Mouse (Mus musculus): ENCODE results near the gene Dlg1.

Gene Dlg1

DNA sequence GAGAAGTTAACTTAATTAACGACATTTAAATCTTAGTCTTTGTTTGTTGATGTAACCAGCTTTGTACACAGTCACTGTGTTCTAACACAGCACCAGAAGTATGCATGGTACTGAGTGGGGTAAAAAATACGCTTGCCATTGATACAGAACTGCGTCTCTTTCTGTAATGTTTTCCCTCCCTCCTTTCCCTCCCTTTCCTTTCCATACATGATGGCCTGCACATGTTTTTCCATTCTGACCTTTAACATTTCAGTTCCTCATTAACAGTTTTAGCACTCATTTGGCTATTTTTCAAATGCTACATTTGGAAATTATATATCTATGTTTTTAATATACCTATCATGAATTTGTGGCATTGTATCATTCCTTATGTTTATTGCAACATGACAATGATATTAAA lies 181.0 kb downstream of the Dlg1 start:
- DNase-seq (ENCODE audit: low read depth, low spot score), result no peak

GRCm38 (mm10) chr16:31846763-31847162 lies 183.5 kb downstream of the Dlg1 start:
- DNase-seq (ENCODE audit: low read depth, low spot score), result peak; percentile 3

- no peak for DNase-seq (ENCODE audit: low read depth, low spot score)
Observed at GRCm38 (mm10) chr16:31863920-31864319, 200.7 kb downstream of the Dlg1 start.

- no peak for DNase-seq (ENCODE audit: low read depth, low spot score)
Observed at GRCm38 (mm10) chr16:31865242-31865641, 202.0 kb downstream of the Dlg1 start.

DNA sequence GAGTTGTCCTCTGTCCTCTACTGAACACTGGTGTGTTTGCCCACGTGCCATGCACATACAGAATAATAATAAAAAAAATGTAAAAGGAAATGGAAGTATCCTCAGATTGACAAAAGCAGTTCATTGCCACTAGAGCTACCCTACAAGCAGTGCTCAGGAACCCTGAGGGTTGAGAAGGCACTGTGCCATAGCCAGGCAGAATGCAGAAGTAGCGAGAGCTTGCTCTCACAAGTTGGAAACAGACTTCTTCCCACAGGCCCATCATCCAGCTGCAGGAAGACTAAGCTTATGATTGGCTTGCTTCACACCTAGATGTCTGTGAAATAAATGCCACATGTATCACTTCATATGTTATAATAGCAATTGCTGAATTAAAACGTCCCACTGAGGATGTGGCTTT lies 203.7 kb downstream of the Dlg1 start:
- no peak for DNase-seq (ENCODE audit: low read depth, low spot score)

- no peak for DNase-seq (ENCODE audit: low read depth, low spot score)
Observed at GRCm38 (mm10) chr16:31867736-31868135, 204.5 kb downstream of the Dlg1 start.

DNA sequence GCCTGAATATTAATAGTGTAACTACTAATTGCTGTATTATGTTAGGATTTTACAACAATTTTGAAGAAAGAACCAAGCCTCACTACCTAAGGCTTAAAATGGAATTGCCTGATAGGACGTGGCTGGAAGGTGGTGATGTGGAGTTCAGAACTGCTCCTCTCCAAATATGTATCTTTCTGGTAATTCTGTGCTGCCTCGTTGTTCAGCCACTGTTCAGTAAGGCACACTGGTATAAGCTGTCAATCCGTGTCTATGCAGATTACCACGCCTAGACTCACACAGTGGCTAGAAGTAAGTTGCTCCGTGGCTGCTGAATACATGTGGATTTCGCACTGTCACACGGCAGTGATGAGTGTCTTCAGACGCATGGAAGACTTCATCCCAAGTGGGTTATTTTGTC lies 210.5 kb downstream of the Dlg1 start:
- no peak for DNase-seq (ENCODE audit: low read depth, low spot score)

DNA sequence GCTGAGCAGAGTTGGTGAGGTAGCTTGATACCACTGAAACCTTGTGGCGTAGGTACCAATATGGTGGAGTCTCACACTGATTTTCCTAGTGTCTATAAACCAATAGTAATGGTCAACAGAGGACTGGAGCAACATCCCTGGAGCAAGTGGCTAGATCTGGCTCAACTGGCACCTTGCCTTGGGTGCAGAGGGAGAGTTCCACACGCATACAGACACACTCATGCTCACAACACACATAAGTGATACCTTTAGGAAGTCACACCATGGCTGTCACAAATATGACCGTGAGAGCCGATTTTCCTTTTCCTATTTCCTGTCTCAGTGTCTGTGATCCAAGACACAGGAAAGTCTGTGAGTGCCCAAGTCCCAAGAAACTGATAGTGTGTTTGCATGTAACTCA lies 212.1 kb downstream of the Dlg1 start:
- no peak for DNase-seq (ENCODE audit: low read depth, low spot score)

DNA sequence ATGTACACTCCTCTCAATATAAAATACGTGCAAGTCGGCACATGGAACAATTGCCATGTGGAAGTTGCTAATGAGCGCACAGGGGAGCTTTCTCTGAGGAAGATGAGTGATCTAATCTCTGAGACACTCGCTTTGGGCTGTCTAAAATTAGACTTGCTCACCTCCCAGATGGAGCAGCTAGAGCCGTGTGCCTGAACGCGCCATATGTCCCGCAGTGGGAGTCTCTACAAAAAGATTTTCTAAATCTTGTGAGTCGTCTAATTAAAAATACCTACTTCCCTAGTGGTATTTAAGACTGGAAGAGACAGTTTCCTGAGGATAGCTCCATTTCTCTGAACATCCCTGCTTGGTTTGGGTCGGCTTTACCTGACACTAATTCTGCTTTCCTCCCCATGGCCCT lies 213.1 kb downstream of the Dlg1 start:
- peak; percentile 57 for DNase-seq (ENCODE audit: low read depth, low spot score)

DNA sequence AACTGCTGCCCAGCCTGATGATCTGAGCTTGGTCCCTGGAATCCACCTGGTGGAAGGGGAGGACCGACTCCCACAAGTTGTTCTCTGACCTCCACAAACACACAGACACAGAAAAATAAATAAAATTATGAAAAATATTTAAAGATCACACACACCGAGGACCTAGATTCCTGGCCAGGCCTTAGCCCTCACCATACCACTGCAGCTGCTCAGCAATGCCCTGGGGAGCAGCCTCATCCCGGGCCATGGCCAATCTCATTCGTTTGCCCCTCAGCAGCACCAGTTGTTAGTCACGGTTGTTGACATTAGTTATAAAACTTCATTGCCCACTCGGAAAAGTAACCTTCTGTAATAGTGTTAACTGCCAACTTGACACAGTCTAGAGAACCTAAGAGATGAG lies 214.8 kb downstream of the Dlg1 start:
- no peak for DNase-seq (ENCODE audit: low read depth, low spot score)

DNA sequence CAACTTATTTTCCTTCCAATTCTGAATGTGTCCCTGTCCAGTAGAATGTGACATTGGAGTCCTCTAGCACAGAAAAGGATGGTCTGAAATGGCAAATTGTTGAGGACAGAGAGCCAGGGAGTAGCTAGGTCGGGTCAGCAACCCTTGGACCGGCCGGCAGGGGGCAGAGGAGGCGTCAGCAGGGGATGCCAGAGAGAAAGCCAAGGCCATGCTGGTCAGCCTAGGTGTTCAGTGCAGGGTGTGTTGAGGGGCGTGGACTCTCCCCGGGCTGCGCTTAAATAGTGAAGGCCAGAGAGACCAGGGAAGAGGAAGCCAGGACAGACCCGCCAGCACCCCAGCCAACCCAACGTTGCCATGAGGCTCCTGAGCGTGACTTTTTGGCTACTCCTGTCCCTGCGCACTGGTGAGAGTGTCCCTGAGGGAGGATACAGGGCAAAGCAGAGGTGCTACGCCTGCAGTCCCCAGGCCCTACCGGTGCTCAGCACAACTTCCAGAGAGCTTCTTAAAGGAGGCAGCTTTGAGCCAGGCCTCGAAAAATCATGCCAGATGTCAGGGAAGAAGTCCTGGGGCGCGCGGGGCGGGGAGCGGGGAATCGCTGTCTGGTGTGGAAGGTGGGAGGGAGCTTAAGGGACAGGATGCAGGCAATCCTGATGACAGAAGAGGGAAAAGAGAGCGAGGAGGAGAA lies 215.5 kb downstream of the Dlg1 start, which contains the start of gene Meltf:
Meltf (plus strand) TSS at position 238 of the 685 bp plus-strand sequence.
- DNase-seq (ENCODE audit: low read depth, low spot score), result no peak

DNA sequence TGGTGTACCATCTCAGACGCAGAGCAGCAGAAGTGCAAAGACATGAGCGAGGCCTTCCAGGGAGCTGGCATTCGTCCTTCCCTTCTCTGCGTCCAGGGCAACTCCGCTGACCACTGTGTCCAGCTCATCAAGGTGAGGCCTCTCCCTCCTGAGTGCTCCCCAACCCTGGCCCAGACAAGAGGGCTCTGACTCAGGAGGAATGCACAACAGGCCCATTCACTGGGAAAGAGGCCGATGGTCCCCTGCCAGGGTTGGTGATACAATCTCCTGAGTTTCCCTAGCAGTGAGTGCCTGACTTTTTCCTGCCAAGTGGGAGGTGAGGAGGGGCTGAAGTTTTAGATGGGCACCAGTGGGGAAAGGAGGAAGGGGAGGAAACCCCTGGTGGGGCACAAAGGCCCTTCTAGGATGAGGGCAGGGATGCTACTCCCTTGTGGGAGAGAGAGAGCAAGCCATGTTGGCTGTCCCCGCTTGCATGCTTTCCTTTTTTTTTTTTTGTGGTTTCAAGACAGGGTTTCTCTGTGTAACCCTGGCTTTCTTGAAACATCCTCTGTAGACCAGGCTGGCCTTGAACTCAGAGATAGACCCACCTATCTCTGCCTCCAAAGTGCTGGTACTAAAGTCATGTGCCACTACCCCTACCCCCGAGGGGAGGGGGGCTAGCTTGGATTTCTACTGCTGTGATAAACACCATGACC lies 217.1 kb downstream of the Dlg1 start:
- DNase-seq (ENCODE audit: low read depth, low spot score), result no peak

DNA sequence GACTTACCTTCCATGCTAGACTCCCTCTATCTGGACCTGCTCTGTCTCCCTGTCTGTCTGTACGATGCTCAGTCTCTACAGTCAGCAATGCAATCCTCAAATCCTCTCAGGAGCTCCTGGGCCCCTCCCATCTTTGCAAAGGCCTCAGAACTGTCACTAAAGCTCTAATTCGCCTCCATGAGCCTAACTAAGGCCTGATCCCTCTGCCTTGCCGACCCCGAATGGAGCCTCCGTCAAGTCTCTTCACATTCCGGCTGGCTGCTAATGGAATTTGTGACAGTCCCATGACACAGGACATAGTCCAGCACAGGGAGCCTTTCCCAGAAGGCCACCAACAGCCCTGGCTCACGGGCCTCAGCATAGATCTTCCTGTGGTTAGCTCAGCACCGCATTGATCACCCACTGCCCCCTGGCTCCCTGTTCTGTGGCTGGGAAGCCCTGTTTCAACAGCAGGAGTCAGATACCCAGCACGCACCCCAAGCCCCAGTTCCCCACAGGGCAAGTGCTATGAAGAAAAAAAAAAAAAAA lies 219.2 kb downstream of the Dlg1 start:
- DNase-seq (ENCODE audit: low read depth, low spot score), result no peak

DNA sequence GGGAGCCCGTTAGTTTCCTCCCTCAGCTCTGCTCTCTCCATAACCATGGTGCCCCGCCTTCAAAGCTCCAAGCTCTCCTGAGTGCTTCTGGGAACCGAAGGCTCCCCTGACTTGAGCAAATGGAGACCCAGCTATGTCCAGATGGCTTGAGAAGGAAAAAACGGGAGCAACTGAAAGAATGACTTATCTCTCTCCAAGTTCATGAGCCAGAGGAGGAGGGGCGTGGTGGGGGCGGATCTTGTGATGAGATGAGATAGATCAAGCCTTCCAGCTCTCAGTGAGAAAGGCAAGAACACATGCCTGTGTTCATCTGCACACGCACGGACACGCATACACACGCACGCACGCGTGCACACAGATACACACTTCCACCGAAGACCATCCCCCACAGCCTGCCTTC lies 220.1 kb downstream of the Dlg1 start:
- no peak for DNase-seq (ENCODE audit: low read depth, low spot score)

- DNase-seq (ENCODE audit: low read depth, low spot score), result no peak
Observed at GRCm38 (mm10) chr16:31883902-31884301, 220.7 kb downstream of the Dlg1 start.

- DNase-seq (ENCODE audit: low read depth, low spot score), result no peak
Observed at GRCm38 (mm10) chr16:31890907-31891306, 227.7 kb downstream of the Dlg1 start.

DNA sequence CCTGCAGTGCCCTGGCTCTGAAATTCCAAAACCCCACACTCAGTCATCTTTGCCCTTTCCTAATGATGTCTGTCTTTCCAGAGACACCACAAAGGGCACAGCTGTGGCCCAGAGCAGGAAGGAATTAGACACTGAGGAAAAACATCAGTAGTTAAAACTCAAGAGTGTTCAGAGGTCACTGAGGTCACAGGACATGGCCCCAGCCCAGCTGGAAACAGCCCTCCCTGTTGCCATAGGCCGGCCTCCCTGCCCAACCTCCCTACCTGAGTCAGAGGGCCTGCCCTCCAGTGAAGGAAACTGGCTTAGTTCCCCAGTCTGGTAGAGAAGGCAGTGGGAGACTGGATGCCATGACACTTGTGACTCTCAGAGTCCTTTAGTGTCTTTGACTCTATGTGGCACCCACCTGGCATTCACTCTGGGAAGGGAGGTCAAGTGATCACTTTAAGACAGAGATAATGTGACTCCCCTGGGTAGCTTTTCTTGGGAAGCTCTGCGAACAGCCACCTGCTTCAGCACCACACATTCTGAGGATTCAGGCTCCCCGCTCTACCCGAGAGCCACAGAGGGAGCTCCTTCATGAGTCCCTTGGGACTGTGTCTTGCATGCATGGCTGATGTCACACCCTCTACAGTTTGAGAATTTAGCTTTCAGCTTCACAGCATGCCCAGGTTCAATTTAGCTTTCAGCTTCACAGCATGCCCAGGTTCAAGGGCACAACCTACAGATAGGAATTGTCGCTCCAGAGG lies 230.3 kb downstream of the Dlg1 start:
- DNase-seq (ENCODE audit: low read depth, low spot score), result no peak

GRCm38 (mm10) chr16:31896971-31897774 lies 233.9 kb downstream of the Dlg1 start:
- DNase-seq (ENCODE audit: low read depth, low spot score), result peak; percentile 39

DNA sequence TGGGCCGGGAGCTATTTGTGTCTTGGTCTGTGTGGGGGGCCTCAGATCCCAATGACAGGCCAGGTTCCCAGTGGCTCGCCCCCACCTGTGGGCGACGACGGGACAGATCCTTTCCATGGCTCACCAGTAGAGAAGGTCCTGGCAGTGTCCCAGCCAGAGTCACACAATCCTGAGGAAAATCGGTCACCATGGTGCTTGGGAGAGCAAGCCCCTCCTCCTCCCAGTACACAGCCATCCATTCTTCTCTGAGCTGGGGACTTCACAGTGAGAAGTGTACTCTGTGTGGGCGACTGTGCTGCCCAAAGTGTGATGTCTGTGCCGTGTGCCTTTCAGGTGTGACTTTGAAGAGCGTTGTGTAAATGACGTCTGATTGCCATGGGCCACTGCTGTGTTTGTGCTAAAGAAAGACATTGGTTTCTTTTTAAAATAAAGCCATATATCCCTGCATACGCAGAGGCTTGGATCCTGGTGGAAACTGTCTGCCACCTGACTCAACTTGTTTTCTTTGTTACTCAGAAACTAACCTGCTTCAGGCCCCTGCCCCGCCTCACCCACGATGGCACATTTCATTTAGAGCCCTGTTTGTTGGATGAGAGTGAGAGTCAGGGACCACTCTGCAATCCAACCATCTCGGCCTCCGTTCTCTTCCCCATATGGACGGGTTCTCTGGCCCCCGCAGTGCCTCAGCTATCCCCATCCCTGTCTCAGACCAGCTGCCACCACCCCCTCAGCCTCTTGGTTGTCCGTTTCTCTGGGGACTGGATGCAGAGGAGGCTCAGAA lies 235.5 kb downstream of the Dlg1 start:
- DNase-seq (ENCODE audit: low read depth, low spot score), result peak; percentile 40

DNA sequence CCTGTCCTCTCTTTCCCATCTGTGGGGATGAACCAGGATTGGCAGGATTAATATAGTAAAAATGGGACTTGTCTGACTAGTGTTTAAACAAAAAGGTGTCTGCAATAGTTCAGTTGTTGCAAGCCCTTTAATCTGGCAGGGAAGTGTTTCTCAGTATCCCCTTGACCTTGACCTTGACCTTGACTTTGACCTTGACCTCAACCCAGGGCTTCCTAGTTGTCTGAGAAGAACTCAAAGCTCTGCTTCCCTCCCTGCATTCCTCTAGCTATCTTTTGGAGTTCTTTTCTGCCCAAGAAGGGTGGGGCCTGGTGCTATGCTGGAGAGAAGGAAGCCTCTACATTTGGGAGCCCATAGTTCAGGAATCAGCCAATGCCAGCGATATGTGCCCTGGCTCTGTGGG lies 238.6 kb downstream of the Dlg1 start:
- DNase-seq (ENCODE audit: low read depth, low spot score), result no peak

- no peak for DNase-seq (ENCODE audit: low read depth, low spot score)
Observed at GRCm38 (mm10) chr16:31903239-31903638, 240.0 kb downstream of the Dlg1 start.

All from brain, embryonic 18.5 days (tissue).